Mouse (Mus musculus): ENCODE results near the gene Tmc6. TPM values are rescaled to one million over a fixed set of nuclear protein-coding genes. Genes with fewer than 3 reads are reported as not detected.
"Not testable (repeated sequence)": the region's sequence is repeated elsewhere in the genome, so short reads cannot be mapped to it uniquely, and the experiment has no call there.

Tmc6 gene
- total RNA-seq (2021) = 10 to 100 TPM; 11.6 to 16.4 TPM
- long read RNA-seq, experiment 1, partial matches to known transcripts = 1 of 2 reads
- long read RNA-seq, experiment 1, other reads (novel, unspliced or antisense) = 1 of 2 reads
- long read RNA-seq, experiment 2, partial matches to known transcripts = 0 of 3 reads
- long read RNA-seq, experiment 2, other reads (novel, unspliced or antisense) = 2 of 3 reads

DNA sequence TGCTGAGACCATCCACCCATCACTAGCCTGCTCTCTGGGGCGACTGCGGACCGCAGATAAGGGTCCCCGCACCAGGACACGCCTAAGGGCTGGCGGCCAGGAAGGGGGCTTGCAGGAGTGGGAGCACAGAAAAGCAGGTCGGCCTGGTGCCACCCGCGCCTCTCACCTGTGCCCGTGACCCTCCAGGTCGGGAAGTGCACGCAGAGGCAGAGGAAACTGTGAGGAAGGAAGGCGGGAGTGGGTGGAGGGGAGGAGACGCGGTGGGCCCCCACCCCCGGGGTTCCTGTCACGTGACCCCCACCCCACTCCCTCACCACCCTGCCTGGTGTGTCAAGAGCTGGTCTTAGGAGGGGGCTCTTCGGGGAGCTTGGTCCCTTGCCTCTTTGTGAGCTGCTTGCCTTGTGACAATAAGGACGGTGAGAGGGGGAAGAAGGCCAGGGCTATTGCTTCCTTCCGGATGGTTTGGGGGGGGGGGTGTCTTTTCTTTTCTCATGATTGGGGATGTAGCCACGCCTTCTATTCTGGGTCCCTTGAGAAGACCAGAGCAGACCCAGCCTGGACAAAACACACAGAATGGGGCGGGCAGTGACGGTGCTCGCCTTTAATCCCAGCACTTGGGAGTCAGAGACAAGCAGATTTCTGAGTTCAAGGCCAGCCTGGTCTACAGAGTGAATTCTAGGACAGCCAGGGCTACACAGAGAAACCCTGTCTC, at the start of gene Tmc6, which contains the start of gene Tmc8:
Gene Tmc6 (minus strand): TSS at position 206 of the 712 bp plus-strand sequence.
Gene Tmc8 (plus strand): TSS at position 84 of the 712 bp plus-strand sequence.
- peak; percentile 67 to 84 for DNase-seq

DNA sequence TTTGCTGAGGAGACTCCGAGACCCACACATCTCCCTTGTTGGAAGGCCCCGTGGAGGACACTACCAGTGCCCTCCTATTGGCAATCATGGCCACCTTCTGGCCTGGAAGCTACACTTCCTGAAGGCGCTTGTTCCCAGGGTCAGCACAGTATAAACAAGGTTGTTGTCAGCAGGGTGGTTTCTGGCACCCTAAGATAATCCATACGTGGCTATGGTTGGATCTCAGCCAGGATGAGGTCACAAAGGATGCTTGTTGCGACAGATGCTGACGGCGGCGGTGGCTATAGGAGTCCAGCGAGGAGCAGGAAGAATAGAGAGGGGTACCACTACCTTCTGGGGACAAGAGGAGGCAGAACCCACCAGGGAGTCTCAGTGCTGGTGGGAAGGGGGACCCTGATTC, 48.4 kb upstream of the Tmc6 start:
- no peak for DNase-seq

GRCm38 (mm10) chr11:117829671-117830215, 47.7 kb upstream of the Tmc6 start:
- DNase-seq = no peak

GRCm38 (mm10) chr11:117828888-117829604, 47.0 kb upstream of the Tmc6 start:
- DNase-seq = peak; percentile 74 to 84

GRCm38 (mm10) chr11:117828149-117828887, 46.3 kb upstream of the Tmc6 start:
- DNase-seq = peak in 1 of 2 experiments; percentile 58

DNA sequence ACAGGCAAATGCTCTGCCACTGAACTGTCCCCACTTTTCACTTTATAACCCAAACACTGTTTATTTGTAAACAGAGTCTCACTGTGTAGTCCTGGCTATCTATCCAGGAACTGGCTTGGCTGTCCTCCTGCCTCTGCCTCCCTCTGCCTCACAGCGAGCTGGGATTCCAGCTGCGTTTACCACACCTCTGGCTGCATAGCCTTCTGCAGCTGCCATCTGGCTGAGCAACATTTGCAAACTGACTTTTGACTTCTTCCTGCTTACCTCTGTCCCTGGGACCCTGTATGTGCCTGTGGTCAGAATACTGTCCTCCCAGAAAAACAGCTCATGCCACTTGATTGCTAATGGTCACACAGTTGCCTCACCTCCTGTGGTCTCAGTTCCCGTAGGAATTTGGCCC, 45.4 kb upstream of the Tmc6 start:
- DNase-seq = no peak

DNA sequence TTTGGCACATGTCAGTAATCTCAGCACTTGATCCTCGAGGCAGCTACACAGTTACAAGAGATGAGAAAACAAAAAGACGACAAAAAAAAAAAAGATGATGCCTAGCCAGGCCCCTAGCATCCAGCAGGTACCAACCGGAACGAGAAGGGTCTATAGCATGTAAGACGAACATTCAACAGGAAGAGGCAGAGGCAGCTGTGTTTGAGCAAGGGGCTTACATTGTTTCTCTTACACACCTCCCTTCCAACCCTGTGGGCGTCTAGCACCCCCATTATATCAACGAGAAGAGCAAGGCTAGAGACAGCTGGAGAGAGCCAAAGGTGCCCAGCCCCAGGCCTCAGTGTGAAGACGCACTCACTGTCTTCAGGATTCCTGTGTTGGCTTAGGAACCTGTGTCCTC, 44.9 kb upstream of the Tmc6 start:
- no peak for DNase-seq

DNA sequence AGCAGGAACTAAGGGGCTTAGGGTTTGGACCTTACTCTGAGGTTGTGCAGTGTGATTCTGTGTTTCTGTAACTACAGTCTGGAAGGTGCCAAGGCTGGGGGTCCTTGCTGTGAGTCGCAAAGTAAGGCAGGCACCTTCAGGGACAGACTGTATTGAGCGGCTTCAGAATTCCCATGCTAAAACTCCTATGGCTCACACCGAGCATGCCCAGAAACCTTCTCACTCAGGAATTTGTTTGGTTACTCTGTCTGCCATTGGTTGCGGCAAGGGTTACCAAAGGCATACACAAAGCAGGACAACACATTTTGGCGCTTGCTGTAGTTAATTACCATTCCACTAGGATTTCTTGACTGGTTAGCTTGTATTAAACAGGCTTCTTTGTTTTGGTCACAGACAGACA, 44.2 kb upstream of the Tmc6 start:
- no peak for DNase-seq

DNA sequence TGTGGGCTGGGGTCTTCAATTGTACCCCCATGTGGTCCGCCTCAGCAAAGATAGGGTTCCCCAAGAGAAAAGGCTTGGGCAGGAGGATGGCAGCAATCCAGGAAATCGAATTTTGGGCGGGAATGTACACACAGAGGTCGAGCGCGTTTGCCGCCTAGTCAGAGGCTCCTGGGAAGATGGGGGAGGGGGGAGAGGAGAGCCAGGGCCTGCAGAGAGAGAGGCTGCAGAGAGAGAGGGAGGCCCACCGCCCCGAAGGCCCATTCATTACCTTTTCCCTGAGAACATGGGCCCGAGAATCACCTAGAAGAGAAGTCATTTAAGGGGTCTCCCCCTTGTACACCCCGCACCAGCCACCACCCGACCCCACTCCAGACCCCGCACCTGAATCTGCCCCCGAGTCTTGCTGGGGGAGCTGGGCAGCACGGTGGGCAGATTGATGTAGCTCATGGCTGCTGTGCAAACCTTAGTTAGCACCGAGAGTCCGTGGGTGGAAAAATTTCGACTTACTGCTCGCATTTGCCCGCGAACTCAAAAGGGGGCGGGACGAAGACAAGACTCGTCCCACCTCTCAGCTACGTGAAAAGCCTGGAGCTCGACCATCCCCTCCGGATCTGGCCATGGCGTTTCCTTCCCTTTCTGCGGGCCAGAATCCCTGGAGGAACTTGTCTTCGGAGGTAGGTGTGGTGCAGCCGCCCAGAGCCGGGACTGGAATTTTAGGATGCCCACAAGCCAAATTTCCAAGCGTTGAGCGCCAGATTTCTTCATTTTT, 43.5 kb upstream of the Tmc6 start, which contains the start of the genes Afmid and Tk1:
Gene Afmid (plus strand): TSS at position 592 of the 769 bp plus-strand sequence.
Gene Tk1 (minus strand): TSS at position 760 of the 769 bp plus-strand sequence.
- DNase-seq = peak; percentile 77 to 85

GRCm38 (mm10) chr11:117824060-117824969, 42.3 kb upstream of the Tmc6 start:
- peak; percentile 89 to 91 for DNase-seq

- DNase-seq = no peak
Observed at GRCm38 (mm10) chr11:117823411-117823810, 41.4 kb upstream of the Tmc6 start.

DNA sequence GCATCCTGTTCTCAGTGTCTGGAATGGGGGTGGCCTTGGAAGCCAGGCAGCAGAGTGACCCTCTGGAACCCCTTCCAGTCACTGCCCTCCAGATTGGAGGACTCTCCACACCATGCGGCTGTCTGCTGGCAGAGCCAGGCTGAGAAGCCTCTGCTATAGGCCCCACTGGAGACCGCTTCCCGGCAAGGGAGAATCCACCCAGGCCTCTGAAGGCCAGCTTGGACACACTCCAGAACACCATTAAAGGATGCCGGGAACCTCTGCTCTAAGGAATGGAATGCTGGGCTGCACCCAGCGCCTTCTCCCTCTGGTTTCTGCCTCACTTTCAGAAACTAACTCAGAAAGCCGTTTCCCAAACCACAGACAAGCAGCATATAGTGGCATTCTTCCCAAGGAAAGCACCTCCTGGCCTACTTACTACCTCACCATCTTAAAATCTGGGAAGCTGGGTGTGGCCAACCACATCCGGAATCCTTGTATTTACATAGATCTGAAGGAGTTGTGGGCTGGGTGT, 40.8 kb upstream of the Tmc6 start:
- peak; percentile 58 to 65 for DNase-seq

- DNase-seq = no peak
Observed at GRCm38 (mm10) chr11:117821868-117822267, 39.9 kb upstream of the Tmc6 start.

DNA sequence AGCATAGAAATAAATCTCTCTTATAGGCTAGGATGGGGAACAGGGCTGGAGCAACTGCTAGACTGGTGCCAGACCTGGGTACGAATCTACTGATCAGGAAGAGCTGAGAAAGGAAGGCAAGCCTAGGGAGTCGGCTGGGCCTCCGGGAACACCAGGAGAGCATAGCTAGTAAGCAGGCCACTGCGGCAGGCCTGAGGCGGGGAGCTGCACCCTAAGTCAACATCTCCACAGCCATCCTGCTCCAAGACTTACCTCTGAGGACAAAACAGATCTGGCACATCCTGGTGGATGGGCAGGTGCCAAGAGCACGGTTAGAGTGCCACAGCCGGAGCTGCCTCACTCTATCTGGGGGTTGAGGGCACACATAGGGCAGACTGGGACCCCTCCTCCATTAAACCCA, 38.2 kb upstream of the Tmc6 start:
- DNase-seq = no peak

DNA sequence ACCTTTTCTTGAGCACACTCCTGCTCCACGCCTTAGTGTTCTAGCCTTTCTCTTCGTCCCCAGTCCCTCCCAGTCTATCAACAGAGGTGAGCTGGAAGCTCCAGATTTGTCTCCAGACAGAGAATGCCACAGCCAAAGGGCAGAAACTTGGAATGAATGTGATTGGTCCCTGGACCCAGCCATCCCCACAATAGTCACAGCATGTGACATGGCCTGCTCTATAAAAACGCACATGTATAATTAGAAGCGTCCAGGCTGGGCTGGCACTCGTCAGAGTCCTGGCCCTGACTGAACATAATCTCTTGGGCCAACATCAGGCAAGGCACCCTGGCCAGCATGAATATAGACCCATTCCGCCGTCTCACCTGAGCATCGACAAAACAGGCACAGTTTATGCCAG, 37.1 kb upstream of the Tmc6 start:
- DNase-seq = peak; percentile 79 to 85

DNA sequence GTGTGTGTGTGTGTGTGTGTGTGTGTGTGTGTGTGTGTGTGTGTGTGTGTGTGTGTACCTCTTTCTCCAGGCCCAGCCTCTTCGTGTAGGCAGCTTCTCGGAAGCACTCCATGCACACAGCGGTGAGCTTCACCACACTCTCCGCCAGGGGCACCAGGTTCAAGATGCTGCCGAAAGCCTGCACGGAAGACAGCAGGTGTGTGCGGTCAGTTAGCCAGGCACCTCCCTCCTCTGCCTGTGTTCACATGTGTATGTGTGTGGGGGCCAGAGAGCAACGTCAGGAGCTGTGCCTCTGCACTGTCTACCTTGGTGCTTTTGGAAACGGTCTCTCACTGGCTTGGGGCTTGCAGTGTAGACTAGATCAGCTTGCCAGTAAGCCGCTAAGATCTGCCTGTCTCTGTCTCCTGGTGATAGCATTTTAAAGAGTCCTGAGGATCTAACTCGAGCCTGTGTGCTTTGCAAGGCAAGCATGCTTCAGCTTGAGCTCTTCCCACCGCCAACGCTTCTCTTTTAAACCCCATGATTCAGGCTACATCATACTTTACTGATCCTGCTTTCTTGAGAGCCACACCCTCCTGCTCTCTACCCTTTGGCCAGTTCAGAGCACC, 34.5 kb upstream of the Tmc6 start:
- no peak for DNase-seq

DNA sequence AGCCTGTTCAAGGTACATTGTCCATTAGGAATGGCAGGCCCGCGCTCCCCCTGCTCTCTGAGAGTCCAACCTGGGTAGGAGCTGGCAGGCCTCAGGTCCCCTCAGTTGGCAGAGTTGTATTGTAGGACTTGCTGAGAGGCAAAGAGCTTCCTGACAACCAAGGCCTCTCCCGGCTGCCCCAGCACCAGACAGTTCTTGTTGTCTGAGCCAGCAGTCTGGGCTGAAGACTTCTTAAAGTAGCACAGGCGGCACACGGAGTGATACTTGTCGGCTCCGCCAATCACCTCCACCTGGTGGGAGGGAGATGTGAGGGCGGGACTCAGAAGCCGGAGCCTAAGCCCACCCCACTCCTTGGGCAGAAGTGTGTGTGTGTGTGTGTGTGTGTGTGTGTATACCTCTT, 33.9 kb upstream of the Tmc6 start:
- DNase-seq = not testable (repeated sequence)

DNA sequence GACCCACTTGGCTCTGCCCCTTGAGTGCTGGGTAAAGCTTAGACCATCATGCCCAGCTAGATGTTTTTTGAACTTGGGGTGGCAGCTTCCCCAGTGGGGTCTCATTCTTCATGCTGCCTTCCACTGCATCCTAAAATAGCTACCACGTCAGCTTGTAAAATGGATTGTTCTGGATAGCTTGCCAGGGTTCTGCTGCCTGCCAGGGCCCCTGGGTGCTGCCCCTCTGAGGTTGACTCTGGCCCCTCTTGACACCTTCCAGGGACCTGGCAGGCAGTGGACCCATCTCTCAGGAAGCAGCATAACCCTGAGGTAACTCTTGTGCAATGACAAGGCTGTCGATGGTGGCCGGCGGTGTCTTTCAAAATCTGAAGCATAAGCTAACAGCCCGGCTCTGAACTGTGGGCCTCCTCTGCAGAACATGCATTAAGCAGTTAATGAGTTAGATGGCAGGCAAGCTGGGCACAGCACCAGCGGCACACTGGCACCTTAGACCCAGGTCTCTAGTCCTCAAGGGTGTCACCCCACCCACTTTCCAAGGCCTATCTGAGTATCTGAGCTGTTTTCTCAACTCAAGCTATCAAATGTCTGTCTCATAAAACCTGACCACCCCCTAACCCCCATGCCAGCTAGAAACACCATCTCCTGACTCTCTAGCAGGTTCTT, 32.8 kb upstream of the Tmc6 start:
- DNase-seq = no peak

GRCm38 (mm10) chr11:117813867-117814266, 31.9 kb upstream of the Tmc6 start:
- DNase-seq = no peak

Measured in heart, adult 18-20 months (tissue).